Mouse (Mus musculus) gastrocnemius, postnatal 36 days (tissue): ENCODE measurements around the gene Opcml. TPM values are rescaled to one million over a fixed set of nuclear protein-coding genes. Genes with fewer than 3 reads are reported as not detected.

ENCODE experiments used
- DNase-seq, 2 experiments: peaks; one replicate each; pipeline ENCODE4 v3.0.0; 2022
- intact Hi-C: fragments of 180-260 bp; cut with DNase I; formaldehyde crosslinking; loops from one replicate; pipeline ENCODE4 v1.15.1; 2025
- total RNA-seq, 2 experiments: library from RNA; stranded (reverse); gene quantifications; 2 replicates each; pipeline ENCODE4 v1.2.3; 2021

Gene Opcml
- total RNA-seq, 2 experiments from 2014 or later: 1.0 to 1.5 TPM

DNA sequence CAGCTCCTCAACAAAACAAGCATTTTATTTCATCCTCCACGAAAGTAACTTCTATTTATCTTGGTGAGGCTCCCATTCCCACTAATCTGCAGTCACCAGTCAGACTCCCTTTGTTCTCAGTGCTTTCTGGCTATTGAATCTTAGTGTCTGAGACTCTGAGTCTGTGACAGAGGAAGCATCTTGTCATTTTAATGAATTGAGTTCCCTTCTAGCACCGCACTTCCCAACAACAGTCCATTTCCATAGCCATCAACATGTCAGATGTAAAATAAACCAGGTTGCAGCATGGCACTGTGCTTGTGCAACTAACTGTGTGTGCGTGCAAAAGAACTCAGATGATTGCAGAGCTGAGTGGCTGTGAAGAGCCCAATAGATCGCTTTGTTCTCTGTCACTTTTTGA lies 680.9 kb downstream of the Opcml start:
- intact Hi-C loops: no loop called here
- no peak for DNase-seq

GRCm38 (mm10) chr9:28474586-28474985 lies 684.0 kb downstream of the Opcml start:
- no peak for DNase-seq
- intact Hi-C loops: no loop called here

GRCm38 (mm10) chr9:28481261-28481660 lies 690.7 kb downstream of the Opcml start:
- intact Hi-C loops: no loop called here
- no peak for DNase-seq

- no peak for DNase-seq
- intact Hi-C loops: no loop called here
Observed at GRCm38 (mm10) chr9:28488499-28488898, 697.9 kb downstream of the Opcml start.

- intact Hi-C loops: no loop called here
- DNase-seq: no peak
Observed at GRCm38 (mm10) chr9:28489828-28490227, 699.3 kb downstream of the Opcml start.

DNA sequence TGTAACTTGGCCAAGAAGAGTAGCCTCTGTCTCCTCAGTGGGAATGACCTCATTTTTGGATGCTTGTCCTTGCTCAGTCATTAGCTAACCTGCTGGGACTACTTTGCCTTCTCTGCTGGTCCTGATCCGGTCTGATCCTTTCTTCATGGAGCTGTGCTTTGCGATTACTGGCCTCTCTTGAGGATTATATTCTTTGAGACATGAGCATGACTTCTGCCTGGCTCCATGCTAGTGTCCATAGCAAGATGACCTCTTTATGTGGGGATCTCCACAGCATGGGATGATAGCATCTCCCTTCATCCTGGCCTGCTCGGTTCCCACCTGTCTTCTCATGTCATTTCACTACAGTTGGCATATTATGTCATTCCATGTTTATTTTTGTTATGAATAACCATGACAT lies 699.8 kb downstream of the Opcml start:
- DNase-seq: no peak
- intact Hi-C loops: no loop called here

GRCm38 (mm10) chr9:28499841-28500794 lies 709.5 kb downstream of the Opcml start:
- DNase-seq: no peak
- intact Hi-C loops: no loop called here

- no peak for DNase-seq
- intact Hi-C loops: no loop called here
Observed at GRCm38 (mm10) chr9:28513905-28514304, 723.3 kb downstream of the Opcml start.

DNA sequence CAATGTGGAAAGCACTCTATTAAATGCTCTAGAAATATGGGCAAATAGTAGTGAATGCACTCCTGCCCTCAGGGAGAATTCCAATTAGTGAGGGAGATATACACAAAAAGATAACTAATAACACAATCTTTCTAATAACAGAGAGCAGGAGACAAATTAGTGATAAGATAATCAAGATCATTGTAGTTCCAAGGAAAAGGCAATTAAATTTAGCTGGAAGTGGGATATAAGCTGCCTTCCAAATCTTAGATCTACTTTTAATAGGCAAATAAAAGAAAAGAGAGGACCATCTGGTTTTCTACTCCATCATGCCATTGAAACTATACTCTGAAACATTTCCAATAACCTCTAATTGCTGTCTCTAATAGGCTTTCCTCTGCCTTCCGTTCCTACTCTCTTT lies 742.6 kb downstream of the Opcml start:
- no peak for DNase-seq
- intact Hi-C loops: no loop called here

DNA sequence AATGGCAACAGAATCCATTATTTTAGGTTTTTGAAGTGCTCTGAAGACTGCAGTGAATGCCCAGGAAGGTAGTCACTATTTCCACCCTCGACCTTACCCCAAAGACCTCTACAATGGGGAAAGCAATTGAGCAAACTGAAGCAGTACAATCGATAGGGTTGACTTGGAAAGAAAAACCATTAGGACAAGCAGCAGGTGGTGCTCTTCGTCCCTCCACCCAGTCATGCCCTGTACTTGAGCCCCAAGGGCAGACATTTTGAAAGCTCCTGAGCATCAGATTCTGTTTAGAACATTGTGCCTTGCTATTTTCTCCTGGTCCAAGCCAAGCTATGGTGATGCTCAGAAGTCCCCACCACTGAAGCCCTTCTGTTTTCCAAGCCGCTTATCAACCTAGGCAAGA lies 744.4 kb downstream of the Opcml start:
- intact Hi-C loops: no loop called here
- no peak for DNase-seq

DNA sequence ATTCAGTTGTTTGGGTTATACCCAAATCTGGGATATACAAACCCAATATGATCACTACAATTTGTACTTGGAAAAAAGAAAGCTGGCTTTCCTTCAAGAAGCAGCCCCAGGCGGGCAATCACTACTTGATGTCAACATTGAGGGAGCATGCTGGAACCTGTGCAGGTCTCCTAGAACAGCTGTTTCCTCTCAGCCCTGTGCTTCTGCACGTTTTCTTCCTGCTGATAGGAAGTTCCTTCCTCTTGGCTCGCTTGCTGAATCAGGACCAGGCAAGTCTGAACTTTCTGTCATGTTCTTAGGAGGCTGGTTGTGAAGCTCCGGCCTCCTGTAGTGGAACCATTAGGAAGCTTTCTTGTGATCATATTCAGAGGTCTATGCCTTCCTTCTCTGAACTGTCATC lies 746.1 kb downstream of the Opcml start:
- no peak for DNase-seq
- intact Hi-C loops: no loop called here

- intact Hi-C loops: no loop called here
- DNase-seq: no peak
Observed at GRCm38 (mm10) chr9:28548189-28548588, 757.6 kb downstream of the Opcml start.

GRCm38 (mm10) chr9:28552387-28553182 lies 762.0 kb downstream of the Opcml start:
- intact Hi-C loops: no loop called here

DNA sequence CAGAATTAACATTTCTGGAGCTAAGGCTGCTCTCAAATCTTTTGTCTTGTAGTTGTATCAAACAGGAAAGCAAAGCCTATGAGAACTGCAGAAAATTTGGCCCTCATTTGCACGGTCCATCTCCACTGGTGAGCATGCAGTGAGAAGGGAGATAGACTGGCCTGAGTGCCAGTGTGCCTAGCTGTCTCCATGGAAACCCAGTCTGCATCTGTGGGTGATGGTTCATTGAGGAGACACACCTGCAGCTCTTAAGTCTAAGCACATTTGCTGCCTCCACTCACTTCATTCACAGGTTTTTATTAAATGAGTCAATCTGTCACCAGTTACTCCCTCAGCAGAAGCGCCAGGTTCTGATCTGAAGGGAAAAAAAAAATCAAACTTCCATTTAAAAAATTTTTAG lies 768.1 kb downstream of the Opcml start:
- no peak for DNase-seq
- intact Hi-C loops: no loop called here

More at GRCm38 (mm10) chr9:28552387-28553182, 762.0 kb downstream of the Opcml start:
- DNase-seq: no peak

- intact Hi-C loops: no loop called here
- no peak for DNase-seq
Observed at GRCm38 (mm10) chr9:28561761-28562160, 771.2 kb downstream of the Opcml start.

GRCm38 (mm10) chr9:28563066-28563683 lies 772.6 kb downstream of the Opcml start:
- no peak for DNase-seq
- intact Hi-C loops: no loop called here

DNA sequence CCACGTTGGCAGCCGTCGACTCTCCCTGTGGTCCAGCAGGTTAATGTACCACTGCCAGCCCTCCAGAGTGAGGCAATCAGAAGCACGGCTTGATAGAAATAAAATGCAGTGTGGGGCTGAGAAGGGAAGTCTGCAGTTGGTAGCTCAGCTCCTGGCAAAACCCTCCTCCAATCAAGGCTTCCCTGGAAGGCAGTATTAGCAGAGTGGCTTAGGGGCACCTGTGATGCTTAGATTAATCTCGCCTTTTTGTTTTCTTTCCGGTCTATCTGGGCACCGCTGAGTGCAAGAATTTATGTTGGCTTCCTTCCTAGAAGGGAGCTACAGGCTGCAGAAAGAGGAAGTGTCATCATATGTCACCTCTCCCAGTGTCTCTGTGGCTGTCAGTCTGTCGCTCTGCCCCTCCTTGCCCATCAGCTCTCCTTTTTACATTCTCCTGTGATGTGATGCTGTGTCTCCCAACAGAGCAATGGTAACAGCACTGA lies 778.5 kb downstream of the Opcml start:
- intact Hi-C loops: no loop called here

GRCm38 (mm10) chr9:28569776-28570175 lies 779.2 kb downstream of the Opcml start:
- intact Hi-C loops: no loop called here
- no peak for DNase-seq

More for the DNA sequence above, 778.5 kb downstream of the Opcml start:
- DNase-seq: no peak

GRCm38 (mm10) chr9:28571682-28572081 lies 781.1 kb downstream of the Opcml start:
- DNase-seq: no peak
- intact Hi-C loops: no loop called here

DNA sequence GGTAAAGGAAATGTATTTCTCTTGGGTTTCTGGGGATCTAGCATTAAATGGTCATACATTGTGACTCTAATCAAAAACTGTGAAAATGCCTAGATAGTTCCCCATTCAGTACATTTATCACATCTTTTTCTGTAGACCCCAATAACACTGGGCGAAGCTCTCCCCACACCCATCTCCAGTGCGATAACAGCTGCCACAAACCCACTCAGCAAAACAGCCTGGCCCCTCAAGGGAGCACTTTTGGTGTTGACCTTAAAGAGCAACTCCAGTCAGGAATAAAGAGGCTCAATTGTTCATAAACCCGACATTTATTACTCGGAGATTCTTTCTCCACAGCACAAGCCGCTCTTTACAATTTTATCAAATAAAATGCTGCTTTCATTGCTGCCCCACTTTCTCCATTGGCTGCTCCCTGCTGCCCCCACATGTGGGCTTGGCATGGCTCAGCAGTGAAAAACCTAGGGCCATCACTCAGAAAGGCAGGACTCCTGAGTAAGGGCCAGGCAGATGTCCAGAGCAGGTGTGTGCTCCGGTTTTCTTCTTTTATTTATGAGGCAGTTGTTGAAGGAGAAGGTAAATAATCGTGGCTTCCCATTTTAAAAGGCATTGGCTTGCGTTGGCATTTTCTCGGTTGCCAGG lies 781.7 kb downstream of the Opcml start:
- no peak for DNase-seq
- intact Hi-C loops: no loop called here
